Mouse (Mus musculus) adrenal gland, postnatal 14 days (tissue): ENCODE results near the gene Rprd2. TPM values are rescaled to one million over a fixed set of nuclear protein-coding genes. Genes with fewer than 3 reads are reported as not detected.
"Not testable (repeated sequence)": the region's sequence is repeated elsewhere in the genome, so short reads cannot be mapped to it uniquely, and the experiment has no call there.

Experiments
- DNase-seq: peaks from one replicate; pipeline ENCODE4 v3.0.0; 2021; ENCODE audit warnings: mixed read lengths
- long read RNA-seq, 2 experiments: library from polyadenylated mRNA; stranded (forward); transcript quantifications; one replicate each; pipeline ENCODE4 v2.0.0; 2021
- total RNA-seq: library from RNA; stranded (reverse); gene quantifications from 2 replicates; pipeline ENCODE4 v1.2.3, GENCODE M21; 2021

Gene Rprd2
- total RNA-seq: 47.4 and 51.5 TPM in 2 replicates
- long read RNA-seq, experiment 1, transcript Rprd2-202 (9 exons, 3,298 nt): major isoform, 9 of 21 reads
- long read RNA-seq, experiment 1, partial matches to known transcripts: 6 of 21 reads
- long read RNA-seq, experiment 1, other reads (novel, unspliced or antisense): 6 of 21 reads
- long read RNA-seq, experiment 2, partial matches to known transcripts: 3 of 11 reads
- long read RNA-seq, experiment 2, other reads (novel, unspliced or antisense): 5 of 11 reads

DNA sequence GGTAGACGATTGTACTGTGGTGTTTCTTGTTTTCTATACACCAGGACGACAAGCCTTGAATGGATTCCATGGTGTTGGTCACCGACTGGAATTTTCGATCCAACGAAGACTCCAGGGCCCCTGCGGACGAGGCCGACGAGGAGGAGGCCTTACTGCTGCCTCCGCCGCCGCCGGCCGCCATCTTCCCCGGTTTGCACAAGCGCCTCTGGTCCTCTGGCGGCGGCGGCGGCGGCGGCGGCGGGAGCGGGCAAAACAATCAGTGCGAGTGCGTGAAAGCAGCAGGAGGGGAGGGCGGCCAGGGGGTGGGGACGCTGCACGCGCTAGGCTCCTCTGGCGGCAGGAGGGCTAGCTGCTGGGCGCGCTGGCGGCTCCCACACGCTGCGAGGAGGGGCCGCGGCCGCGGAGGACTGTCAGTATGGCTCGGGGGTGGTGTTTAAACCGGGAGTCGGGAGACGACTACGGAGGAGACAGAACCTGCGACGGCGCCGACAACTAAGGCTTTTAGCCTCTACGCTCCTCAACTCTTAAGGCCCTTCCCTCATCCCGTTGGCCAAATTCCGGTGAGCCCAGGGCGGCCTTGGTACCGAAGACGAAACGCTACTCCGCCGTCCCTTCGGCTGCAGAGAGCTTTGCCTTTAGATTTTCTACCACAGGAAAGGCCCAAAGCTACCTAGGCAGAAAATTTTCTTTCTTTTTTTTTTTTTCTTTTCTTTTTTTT lies at the start of gene Rprd2:
Gene Rprd2, minus strand, starts transcription at position 293 of the 718 bp plus-strand sequence.
- peak; percentile 88 for DNase-seq

DNA sequence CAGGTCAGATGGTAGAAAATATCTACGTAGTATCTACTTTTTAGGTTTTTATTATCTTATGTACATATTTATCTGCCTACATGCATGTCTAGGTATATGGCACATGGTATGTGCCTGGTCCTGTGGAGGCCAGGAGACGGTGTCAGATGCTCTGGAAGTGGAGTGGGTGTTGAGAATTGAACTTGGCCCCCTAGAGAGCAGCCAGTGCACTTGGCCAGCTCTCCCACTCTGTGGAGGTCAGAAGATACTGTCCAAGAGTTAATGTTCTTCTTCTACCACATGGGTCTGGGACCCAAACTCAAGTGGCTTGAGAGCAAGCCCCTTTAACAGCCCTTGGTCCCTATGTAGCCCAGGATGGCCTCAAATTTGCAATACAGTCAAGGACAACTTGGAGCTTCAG lies 48.7 kb upstream of the Rprd2 start:
- no peak for DNase-seq

DNA sequence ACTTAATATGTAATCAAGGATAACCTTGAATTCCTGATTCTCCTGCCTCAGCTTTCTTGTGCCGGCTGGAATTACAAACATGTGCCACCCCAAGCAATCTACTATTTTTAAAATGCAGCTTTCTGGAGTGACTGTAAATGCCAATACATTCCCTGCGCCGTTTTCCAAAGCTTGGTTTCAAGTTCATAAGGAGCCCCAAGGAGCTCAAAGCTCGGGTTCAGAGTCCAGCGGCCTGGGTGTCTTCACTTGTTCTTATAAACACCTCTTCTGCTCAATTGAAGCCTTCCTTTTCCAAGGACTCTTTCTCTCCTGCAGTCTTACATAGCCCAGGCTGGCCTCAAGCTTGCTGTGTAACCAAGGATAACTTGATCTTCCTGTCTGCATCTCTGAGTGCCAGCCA lies 47.4 kb upstream of the Rprd2 start:
- DNase-seq: no peak

DNA sequence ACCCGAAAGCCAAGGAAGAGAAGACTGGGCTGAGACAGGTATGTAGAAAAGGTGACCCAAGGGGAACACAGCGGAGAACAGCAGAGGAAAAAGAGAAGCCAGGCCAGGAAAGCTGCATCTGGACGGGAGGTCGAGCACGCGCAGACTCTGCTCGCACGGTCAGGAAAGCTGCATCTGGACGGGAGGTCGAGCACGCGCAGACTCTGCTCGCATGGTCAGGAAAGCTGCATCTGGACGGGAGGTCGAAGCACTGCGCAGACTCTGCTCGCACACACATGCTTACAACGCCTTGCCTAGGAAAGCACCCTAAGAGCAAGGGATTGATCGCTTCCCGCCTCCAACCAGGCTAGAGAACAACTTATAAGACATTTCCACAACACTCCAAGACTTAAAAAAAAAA lies 46.9 kb upstream of the Rprd2 start:
- no peak for DNase-seq

DNA sequence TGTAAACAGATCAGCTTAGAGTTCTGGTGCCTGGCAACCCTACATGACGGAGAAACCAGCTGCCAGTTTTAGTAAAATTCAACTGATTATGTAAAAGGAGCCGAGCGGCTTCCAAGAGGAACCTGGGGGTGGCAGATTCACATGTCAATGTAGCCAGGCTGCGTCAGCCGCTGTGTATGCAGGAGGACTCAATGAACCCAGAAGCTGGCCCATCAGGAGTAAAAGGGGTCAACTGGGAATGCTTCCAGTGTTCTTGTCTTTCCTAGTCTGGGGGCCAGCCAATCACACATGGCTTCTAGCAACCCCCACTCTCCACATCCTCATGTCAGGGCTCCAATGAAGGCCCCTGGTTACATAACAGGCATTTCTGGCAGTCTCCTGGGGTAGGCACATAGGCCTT lies 46.4 kb upstream of the Rprd2 start:
- DNase-seq: no peak

DNA sequence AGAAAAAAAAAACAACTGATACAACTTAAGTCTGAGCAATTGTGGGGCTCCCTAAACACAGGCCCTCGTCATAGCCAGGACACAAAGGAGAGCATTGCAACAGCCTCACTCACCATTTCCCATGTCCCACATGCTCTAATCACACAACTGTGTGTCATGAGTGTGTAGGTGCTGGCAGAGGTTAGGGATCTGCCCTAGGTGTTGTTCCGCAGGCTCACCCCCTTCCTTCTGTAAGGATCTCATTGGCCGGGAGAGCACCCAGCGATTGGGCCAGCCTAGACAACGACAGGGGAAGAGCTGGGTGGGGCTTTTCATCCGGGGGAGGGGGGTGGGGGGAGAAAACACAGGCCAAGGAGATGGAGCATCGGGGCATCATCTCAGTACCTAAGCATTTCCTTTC lies 44.9 kb upstream of the Rprd2 start:
- no peak for DNase-seq

DNA sequence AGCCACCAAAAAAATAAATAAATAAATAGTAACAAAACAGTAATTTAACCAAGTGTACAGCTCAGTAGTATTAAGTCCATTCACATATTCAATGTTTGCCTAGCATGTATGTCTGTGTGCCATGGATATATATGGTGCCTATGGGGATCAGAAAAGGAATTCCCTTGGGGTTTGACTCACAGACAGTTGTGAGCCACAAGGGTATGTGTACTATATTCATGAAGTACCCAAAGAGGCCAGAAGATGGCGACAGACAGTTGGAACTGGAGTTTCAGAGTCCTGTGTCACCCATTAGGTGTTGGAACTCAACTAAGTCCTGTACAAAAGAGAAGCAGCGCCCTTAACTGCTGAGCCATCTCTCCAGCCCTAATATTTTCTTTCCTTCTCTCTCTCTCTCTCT lies 43.1 kb upstream of the Rprd2 start:
- DNase-seq: peak; percentile 88

DNA sequence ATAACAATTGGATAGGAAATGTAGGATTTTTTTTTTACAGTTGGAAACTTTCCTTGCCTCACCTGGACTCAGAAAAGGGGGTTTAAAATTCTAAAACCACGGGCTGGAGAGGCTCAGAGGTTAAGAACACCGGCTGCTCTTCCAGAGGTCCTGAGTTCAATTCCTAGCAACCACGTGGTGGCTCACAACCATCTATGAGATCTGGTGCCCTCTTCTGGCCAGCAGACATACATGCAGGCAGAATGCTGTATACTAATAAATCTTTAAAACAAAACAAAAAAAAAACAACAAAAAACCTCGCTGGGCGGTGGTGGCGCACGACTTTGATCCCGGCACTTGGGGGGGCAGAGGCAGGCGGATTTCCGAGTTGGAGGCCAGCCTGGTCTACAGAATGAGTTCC lies 42.6 kb upstream of the Rprd2 start:
- no peak for DNase-seq

DNA sequence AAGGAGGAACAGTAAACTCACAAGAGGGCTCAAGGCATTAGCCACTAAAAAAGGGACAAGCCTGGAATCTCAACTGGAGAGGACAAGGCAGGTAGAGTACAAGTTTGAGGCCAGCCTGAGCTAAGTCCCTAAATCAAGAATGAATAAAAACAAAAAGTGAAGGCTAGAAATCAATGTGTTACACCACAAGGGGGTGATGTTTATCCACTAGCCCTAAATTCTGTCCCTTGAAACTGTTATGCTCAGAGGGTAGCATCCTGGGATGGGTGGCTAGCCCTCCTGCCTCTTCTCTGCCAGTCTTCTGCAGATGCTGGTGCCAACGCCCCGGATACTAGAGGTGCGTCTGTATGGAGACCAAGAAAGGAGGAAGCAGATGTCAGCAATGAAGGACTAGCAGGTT lies 41.7 kb upstream of the Rprd2 start:
- no peak for DNase-seq

DNA sequence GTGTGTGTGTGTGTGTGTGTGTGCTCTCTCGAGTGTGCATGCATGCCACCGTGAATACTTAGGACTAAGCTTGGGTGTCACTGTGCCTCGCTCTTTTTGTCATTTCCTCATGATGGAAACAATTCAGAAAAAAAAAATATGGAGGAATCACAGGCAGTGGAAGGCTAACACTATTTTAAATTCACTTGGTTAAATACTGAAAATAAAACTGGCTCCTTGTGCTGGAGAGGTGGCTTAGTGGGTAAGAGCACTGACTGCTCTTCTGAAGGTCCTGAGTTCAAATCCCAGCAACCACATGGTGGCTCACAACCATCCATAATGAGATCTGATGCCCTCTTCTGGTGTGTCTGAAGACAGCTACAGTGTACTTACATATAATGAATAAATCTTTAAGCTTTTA lies 39.6 kb upstream of the Rprd2 start:
- DNase-seq: not testable (repeated sequence)

DNA sequence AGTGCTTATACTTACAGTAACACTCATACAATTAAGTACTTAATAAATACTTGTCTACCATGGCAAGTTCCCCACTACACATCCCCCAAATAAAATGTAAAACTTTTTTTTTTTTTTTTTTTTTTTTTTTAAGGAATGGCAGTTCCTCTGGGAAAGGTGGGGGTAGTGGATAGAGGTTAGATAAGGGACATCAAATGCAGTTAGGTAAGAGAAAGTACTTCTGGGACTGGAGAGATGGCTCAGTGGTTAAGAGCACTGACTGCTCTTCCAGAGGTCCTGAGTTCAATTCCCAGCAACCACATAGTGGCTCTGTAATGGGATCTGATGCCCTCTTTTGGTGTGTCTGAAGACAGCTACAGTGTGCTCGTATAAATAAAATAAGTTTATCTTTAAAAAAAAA lies 38.4 kb upstream of the Rprd2 start:
- not testable (repeated sequence) for DNase-seq

DNA sequence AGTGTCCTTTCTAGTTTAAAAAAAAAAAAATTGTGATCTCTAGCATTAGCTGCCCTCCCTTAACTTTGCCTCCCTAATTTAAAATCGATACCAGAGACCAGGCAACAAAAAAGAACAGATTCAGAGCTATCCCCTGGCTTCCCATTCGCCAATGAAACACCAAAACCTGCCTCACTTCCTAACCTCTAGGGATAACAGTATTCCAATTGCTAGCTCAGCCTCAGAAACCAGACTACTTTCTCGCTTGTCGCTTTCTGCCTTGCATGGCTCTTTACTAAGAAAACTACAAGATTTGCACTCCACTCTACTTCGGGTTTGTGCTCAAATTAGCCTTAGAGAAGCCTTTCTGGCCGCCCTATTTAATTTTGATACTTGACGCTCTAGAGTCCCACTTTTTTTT lies 37.5 kb upstream of the Rprd2 start:
- no peak for DNase-seq

DNA sequence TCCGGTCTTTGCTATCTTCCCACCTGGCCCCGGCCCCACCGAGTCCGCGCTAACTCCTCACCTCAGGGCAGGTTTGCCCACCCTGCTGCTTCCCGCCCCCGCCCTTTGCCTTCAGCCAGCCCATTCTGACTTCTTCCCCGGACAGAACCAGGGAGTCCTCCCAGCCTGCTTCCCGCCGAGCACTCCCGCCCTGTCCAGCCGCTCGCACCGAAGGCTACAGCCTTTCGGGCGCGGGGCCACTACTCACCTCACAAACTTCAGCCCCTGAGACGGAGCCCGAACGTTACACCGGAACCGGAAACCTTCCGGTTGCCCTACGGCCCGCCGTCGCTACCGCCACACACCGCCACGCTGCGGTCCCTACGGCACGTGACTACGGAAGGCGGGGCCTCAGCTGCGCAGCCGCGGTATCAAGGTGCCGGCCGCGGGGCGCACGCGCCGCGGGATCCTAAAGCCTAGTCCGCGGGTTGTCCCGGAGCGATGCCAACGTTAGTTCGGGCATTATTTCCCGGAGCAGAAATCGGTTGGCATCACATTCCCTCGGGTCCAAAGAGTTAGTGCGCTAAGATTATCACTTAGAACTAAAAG lies 36.9 kb upstream of the Rprd2 start, which contains the start of gene Prpf3:
Gene Prpf3, minus strand, starts transcription at position 384 of the 588 bp plus-strand sequence.
- peak; percentile 97 for DNase-seq

DNA sequence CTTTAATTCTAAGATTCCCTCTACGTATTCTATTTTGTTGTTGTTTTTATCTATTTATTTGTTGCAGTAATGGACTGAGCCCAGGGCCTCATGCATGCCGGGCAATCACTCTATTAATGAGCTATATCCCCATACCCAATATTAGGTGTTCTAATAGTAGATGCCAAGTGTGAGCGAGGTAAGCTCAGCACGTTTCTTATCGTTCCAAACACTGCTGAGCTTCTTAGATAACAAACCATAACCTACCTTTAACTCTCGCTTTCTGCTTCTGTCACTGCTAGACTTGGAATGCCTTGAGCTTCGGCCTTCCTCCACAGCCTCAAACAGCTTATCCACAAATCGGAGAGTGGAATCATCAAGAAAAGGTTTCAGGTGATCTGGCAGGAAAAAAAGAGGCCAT lies 32.7 kb upstream of the Rprd2 start:
- no peak for DNase-seq

DNA sequence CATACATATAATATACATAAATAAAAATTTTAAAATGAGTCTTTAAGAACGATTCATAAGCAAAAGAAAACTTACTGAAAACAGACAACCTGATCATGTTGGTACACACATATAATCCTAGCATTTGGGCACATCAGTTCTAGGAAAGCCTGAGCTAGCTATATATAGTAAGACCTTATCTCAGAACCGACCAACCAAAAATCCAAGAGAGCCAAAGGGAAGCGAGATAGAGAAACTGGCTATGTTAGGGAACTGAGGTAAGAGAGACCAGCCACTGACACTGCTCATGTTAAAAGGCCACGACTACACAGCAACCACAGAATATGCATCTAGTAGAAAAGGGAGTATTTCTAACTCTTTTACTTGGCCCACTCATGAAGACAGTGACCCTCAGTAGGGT lies 31.9 kb upstream of the Rprd2 start:
- DNase-seq: no peak

DNA sequence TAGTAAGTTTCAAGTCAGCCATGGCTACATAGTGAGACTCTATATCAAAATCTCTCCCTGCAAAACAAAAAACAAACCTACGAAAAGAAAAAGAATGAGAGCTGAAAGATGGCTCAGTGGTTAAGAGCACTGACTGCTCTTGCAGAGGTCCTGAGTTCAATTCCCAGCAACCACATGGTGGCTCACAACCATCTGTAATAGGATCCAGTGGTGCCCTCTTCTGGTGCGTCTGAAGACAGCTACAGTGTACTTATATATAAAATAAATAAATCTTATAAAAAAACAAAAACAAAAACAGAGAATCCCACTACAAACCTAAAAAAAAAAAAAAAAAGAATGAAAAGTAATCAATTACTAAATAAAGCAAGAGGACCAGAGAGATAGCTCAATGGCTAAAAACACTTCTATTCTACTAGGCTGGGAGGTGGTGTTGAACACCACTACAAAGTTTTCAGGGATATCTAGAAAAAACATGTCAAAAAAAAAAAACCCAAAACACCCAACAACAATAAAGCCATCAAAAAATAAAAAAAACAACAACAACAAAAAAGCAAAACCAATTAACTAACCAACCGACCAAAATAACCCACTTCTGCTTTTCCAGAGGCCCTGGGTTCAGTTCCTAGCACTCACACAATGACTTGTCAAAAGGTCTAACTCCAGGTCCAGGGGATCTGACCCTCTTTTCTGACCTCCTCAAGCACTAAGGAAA lies 24.0 kb upstream of the Rprd2 start:
- DNase-seq: no peak

DNA sequence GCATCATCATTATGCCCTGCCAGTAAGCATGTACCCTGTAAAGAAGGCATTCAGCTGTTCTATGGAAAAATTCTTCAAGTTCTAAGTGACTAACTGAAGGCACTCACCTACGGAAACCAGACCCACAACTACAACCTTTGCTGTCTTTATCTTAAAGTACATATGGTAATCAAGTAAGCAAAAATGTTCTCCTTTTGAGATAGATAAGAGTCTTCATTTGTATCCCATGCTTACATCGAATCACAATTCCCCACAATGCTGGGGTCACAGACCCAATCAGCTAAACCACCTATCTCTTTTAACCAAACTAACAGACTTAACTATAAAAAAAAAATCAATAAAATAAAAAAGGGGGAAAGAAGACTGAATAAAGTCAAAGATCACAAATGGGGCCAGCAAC lies 20.6 kb upstream of the Rprd2 start:
- no peak for DNase-seq

DNA sequence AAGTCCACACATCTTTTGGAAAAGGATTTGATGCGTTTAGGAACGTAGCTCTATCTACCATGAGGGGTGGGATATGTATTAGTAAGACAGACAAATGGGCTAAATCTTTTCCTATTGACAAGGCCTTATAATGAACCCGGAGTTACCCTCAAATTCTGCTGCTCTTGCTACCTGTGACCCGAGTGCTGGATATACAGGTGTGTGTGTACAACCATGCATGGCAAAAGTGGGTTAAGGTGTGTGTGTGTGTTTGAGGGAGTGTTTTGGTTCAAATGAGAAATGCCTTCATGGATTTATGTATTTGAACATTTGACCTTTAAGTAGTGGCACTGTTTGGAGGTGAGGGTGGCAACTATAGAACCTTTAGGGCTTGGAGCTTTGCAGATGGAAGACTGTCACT lies 10.4 kb upstream of the Rprd2 start:
- DNase-seq: no peak

DNA sequence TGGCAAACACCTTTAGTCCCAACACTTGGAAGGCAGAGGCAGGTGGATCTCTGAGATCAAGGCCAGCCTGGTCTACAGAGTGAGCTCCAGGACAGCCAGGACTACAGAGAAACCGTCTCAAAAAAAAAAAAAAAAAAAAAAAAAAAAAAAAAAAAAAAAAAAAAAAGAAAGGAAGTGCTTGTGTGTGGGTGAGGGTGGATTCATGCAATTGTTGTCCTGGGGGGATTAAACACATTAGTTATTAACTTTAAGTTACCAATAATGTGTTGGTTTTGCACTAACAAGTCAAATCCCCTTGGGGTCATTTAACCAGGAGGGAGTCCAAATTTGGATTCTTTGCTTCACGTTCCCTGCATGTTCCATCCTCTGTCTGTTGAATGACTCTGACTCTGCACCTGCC lies 7.6 kb upstream of the Rprd2 start:
- no peak for DNase-seq

DNA sequence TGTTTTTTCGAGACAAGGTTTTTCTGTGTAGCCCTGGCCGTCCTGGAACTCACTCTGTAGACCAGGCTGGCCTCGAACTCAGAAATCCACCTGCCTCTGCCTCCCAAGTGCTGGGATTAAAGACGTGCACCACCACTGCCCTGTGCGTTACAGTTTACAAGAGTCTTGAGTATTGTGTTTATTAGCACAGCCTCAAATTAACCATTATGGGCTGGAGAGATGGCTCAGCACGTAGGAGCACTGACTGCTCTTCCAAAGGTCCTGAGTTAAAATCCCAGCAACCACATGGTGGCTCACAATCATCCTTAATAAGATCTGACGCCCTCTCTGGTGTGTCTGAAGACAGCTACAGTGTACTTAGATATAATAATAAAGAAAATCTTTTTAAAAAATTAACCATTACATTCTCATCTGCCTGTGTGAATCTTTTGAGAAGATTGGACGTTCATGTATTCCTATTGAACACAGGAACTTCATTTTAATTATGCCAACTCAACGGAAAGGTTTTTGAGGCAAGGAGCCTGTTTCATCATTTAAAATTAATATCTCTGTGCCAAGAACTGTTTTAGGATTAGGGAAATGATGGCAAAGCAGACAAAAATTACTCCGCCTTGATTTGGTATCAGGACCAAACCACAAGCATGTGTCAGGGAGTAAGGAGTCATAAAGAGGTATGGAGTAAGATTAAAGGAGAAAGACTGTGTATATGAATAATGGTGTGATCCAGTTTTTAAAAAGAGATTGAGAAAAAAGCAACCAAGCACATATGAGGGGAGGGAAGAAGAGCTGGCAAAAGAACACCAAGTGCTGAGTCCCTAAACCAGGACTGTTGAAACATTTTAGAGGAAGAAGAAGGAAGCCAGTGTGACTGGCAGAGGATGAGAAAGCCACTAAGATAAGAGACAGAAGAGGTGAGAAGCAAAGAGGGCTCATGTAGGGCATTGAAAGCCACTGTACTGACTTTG lies 1.7 kb upstream of the Rprd2 start:
- DNase-seq: no peak

DNA sequence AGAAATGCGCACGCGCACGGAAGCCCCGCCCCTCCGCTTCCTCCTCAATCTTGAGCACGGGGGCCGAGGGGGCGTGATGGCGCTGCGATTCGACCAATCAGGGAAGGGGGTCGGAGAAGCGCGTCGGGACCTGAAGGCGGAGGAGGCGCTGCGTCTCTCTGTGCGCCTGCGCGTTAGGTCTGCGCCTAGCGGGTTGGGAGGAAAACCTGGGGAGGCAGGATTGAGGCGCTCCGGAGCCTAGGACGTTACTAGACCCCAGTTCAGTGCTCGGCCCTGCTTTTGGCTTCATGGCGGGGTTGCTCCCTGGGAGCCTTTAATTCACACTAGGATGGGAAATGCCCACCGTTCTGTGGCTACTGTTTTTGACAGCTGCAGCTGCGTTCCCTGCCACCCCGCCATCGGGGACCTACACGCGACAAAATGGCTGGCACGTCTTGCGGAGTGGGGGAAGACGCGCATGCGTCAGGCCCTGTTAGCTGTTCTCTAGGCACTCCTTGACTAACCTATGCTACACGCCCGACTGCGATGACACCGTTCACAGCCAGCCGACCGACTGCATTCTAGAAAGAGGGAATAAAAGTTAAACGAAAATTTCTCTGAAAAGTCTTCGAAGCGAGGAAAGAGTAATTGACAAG lies 805 bp upstream of the Rprd2 start:
- peak; percentile 100 for DNase-seq
